Mouse (Mus musculus): ENCODE measurements around the gene B3gnt3.

Gene B3gnt3

DNA sequence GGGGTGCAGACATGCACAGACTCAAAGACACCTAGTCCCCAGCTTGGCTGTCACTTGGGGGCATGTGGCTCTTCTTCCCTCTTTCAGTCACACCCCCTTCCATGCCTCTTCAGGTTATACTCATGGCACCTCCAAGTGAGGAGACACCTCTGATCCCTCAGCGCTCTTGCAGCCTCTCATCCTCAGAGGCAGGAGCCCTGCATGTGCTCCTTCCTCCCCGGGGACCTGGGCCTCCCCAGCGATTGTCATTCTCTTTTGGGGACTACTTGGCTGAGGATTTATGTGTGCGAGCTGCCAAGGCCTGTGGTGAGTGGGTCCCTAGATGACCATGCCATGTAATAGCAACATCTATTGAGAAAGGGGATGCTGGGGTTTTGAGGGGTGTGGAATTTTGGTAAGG, 23.4 kb downstream of the B3gnt3 start:
- DNase-seq (ENCODE audit: low read depth, low spot score) = no peak

DNA sequence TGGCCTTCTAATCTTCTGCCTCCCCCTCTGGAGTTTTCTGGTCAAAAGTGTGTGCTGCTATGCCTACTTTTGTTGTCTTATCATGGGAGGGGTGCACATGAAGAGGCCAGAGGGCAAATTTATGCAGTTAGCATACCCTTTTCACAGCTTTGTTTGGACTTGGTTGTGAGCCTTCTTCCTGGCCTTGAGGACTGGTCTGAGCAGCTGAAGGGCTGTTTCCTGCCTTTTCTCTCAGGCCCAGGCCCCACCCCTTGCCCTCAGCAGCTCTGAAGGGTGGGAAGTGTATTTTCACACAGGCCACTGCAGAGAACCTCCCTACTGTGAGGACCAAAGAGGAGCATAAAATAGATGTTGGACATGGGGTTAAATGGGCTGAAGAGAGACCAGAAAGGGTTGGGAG, 24.0 kb downstream of the B3gnt3 start:
- DNase-seq (ENCODE audit: low read depth, low spot score) = no peak

DNA sequence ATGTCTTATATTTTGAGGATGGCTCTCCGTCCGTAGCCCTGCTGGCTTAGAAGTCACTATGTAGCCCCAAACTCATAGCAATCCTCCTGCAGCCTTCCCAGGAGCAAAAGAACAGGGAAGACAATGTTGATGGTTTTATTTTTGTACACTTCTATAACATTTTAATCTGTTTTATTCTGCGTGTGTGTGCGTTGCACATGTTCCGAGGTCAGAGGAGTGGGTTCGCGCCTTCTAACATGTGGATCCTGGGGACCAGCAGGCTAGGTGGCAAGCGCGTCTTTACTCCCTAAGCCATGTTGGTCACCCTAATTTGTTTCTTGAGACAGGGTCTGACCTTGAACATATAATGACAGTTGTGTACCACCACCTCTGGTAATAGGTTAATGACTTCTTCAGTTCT, 24.8 kb downstream of the B3gnt3 start:
- no peak for DNase-seq (ENCODE audit: low read depth, low spot score)

DNA sequence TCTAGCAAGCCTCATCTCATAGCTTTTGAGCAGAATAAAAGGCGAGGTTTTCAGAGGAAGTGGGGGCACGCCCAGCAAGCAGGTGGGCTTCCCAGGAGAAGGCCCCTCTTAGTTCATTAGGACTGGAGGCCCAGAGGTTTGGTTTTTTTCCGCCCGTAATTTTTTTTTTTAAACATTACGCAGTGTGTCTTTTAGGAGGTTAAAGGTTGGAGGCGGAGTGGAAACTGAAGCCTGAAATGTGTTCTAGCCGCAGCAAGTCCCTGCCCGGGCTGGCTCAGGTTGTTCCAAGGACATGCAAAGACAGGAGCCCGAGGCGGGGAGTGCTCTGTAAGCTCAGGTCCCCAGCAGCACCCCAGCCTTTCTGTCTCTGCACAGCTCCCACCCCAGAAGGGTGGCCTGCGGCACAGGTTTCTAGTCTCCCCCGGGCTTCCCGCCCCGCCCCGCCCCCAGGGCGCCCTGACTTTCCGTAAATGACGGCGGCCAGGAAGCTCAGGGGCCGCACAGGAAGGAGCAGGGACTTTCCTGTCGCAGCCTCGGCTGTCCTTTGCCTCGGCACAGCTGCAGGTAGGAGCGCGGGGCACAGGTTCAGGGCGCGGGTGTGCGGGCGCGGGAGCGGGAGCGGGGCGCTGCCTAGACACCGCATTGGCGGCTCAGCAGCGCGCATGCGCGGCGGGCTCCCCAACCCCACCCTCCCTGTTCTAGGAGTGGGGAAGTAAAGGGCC, 25.4 kb downstream of the B3gnt3 start, which contains the start of gene Jak3:
Gene Jak3, plus strand, starts transcription at position 277 of the 722 bp plus-strand sequence.
- no peak for DNase-seq (ENCODE audit: low read depth, low spot score)

DNA sequence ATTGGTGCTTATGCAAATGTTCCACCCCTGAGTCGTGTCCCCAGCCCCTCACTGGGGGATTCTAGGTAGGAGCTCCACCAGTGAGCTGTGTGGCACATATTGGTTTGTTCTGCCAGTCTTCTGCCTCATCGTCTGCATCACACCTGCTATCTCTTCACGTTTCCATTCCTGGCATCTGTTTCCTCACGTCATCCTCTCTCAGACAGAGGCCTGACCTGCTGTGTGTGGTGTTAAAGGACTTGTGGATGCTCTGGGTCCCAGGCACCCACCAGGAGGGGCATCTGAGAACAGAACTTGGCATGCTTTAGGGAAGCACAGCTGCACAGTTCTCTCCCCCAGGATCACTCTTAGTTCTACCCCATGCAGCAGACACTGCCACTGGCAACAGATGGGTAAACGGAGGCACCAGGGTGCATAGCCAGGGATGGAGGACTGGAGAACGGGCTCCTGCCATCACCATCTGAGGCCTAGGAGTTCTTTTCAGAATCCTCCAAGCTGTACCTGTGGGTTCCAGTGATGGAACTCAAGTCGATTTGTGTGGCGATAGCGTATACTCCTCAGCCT, 26.1 kb downstream of the B3gnt3 start:
- DNase-seq (ENCODE audit: low read depth, low spot score) = no peak

DNA sequence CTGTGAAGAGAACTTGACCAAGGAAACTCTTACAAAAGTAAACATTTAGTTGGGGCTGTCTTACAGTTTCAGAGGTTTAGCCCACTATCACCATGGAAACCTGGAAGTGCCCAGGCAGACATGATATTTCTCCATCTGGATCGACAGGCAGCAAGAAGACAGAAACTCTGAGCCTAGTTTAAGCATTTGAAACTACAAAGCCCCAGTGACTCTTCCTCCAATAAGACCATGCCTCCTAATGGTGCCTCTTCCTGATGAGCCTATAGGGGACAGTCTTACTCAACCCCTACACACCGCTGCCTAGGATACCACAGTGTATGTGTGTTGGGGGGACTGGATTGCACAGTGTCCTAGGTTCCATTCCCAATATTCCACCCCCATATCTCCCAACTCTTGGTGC, 27.5 kb downstream of the B3gnt3 start:
- DNase-seq (ENCODE audit: low read depth, low spot score) = no peak

DNA sequence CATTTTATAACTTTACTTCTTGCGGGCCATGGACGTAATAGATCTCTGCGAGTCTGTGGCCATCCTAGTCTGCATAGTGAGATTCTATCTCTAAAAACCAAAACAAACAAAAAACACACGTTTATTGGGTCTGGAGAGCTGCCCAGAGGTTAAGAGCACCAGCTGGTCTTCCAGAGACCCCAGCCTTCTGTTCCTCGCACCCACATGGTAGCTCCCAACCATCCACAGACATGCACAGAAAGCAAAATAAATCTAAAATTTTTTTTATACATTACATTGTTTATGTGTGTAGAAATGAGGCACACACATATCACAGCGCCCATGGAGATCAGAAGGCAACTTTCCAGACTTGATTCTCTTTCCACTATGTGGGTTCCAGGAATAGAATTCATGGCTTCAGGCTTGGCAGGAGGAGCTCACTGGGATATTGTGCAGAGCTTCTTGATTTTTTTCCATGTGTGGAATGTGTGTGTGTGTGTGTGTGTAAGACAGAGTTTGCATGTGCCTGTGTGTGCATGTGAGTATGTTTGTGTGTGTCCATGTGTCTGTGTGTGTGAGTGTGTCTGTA, 29.3 kb downstream of the B3gnt3 start:
- DNase-seq (ENCODE audit: low read depth, low spot score) = no peak

DNA sequence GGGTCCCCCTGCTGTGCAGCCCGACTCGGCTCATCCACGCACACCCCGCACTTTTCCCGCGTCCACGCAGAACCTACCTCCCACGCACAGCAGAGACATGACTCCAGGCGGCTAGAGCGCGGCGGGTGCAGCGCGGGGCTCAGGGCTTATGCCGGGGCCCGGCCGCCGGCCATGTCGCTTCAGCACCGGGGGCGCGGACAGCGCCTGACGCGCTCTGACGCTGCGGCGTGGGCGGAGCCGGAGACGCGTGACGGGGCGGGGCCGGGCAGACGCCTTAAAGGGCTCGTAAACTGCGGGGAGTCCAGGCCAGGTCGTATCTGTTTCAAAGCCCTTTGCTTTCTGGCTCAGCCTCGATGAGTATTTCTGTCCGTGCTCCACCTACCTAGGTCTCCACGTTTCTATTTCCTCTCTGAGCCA, 30.0 kb downstream of the B3gnt3 start, which contains the start of gene Unc13a:
Gene Unc13a, minus strand, starts transcription at position 209 of the 417 bp plus-strand sequence.
- DNase-seq (ENCODE audit: low read depth, low spot score) = peak; percentile 79

DNA sequence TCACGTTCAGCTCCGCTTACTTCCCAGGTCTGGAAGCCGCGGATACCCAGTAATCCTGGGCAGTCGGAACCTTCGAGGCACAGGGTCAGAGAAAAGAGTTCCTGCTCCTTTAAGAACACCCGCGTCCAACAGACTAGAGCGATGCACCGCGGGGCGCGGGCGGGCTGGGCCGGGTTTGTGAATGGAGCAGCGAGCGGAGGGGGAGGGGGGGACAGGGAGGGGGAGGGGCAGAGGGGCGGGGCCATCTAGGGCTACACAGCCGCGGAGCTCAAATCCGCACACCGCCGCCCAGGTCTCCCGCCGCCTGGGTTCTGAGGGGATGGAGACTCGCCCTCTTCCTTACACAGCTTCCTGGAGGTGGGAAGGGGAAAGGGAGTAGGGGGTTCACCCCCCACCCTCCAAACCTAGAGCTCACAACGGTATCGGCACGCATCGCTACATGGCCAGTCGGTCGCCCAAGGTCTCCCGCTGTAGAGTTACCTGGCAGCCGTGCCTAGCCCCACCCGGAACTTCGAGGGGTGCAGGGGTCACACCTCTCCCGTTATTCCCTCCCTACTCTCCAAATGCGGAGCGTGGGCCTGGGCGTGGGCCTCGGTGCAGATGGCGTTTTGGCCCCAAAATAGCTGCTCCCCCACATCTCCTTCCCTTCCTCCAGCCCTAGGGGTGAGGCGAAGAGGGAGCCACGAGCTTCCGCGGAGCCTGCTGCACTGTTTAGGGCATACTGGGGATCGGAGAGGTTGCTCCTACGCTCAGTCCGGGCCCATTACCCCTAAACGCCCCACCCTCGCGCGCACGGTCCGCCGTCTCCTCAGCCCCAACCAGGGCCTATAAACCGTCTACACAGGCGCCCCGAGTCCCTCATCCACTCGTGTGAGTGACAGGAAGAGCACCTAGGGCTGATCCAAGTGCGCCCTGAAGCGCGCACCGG, 30.7 kb downstream of the B3gnt3 start:
- peak; percentile 70 for DNase-seq (ENCODE audit: low read depth, low spot score)

DNA sequence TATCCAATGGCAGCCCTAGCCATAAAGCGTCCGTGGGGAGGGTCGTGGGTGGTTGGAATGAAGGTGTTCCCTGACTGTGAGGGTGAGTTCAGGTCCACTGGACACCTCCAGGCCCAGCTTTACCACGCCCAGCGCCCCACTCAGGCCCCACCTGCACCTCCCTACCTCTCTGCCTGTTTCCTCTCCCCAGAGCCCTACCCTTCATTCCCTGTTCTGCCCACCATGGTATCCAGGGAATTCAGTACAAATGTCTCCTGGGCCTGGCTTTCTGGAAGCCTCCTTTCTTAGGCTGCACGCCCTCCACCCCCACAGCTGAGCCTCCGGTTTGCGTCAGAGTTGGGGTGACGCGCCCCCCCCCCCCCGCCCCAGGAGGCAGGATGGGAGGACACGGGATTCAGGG, 31.4 kb downstream of the B3gnt3 start:
- DNase-seq (ENCODE audit: low read depth, low spot score) = no peak

DNA sequence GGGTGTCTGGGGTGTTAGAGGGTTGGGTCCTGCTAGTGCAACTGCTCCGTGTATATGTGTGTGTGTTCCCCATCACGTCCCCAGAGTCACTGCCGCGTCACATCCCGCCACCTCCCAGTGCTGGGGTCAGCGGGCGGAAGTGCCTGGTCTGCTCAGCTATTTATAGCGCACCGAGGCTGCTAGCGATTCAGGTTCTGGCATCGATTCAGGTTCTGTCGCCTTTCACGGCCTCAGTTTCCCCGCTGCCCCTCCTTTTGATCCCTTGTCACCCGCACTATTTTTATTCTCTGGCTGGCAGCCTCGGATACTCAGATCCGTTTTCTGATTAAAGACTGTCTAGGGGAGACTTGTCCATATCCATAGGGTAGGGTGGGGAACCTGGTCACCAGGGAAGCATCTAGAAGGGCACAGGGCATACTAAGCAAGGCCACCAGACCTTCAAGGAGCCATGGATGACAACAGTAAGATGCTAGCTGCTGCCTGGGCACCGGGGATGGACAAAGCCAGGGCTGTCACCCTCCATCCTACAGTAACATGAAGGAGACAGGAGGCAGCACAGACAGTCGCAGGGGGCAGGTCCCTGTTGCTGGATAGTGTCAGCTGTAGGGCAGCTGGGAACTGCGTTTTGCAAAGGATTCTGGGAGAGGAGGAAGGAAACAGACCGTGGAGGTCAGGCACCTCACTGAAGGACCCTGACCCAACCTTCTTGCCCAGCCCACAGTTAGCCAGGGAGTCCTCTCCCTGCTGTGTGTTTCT, 33.2 kb downstream of the B3gnt3 start:
- DNase-seq (ENCODE audit: low read depth, low spot score) = no peak

DNA sequence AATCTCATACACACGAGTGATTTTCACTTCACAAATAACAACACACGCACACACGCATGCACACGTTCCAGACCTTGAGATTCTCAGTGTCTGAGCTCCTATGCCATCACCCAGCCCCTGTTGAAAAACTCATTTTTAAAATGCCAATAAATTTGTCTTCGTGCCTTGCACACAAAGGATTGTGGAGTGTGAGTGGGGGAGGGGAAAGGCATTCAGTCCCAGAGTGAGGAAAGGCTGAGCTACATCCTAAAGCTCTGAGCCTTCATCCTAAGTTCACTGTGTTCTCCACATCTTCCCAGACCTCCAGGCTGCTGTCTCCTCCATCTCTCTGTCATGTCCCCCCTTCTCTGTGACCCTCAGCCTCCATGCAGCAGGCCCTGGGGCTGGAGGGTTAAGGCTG, 34.3 kb downstream of the B3gnt3 start:
- no peak for DNase-seq (ENCODE audit: low read depth, low spot score)

DNA sequence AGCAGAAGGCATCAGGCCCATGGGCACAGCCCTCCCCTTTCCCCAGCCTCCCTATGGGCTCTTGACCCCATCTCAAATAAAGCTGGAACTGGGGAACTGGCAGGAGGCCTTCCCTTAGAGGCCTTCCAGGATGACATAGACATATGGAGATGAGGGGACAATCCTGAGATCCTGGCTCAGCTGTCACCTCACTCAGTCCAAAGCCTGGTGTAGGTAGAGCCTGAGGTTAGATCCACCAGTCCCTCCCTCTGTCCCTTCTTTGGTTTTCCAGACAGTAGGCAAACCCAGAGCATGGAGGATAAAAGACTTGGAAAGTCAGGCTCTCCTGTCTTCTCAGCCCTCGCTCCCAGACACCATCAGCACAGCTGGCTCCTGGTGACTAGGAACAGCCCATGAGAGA, 34.7 kb downstream of the B3gnt3 start:
- no peak for DNase-seq (ENCODE audit: low read depth, low spot score)

DNA sequence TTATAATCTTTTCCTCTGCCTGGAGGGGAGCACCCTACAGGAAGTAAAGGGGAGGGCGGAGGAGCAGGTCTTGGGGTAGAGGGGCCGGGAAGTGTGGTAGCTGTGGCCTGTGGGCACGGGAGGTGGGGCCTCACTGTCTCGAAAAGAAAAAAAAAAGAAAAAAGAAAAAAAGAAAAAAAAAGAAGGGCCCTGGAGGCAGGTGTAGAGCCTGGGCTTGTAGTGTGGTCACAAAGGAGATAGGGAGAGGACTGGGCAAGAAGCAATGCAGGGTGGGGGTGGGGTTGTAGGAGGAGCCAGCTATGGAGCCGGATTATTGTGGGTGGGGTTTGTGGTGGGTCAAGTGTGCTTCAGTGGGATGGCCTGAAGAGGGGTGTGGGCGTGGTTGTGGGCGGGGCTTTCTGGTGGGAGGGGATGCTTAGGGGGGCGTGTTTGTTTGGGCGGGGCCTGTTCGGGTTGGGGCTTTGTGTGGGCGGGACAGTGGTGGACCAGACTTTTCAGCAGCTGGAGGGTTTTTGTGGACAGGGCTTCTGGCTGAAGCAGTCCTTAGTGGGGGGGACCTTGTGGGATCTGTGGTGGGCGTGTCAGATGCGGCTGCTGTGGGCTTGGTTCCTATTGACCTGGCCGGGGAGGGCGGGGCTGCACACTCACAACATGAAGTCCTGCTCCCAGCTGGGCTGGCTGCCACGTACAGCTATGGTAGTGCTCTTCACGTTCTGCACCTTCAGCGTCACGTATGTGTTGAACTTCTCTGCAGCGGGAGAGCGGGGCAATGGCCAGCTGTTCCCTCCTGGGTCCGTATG, 36.1 kb downstream of the B3gnt3 start:
- no peak for DNase-seq (ENCODE audit: low read depth, low spot score)

DNA sequence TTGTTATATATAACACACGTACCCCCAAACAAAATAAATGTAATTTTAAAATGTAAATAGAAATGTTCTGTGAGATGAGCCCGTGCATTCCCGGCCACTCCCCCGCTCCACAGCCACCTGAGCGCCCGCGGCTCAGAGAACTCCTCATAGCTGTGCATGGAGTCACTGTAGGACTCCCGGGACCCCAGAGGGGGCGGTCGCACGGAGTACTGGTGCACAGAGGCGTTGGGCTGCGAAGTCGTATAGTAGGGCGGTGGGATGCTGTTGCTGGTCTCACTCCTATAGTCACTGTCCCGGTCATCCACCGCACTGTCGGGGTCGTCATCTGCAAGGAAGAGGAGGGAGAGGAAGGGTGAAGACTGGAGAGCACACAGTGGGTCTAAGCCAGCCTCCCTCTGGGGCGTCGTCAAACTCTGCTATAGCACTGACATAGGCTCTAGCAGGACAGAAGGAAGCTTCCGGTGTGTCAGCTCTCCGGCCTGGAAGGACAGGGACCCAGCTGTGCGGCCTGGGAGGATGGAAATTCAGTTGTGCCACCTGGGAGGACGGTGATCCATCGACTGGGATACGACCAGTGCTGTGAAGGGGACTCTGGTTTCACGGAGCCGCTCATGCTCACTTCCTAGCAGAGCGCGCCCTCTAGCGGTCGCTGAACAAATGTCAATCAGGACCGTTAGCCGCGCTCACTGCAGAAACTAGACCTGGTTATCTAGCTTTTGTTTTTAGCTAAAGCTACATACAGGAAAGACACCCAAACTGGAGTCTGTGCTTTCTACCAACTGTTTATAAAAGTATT, 41.1 kb downstream of the B3gnt3 start:
- peak; percentile 64 for DNase-seq (ENCODE audit: low read depth, low spot score)

DNA sequence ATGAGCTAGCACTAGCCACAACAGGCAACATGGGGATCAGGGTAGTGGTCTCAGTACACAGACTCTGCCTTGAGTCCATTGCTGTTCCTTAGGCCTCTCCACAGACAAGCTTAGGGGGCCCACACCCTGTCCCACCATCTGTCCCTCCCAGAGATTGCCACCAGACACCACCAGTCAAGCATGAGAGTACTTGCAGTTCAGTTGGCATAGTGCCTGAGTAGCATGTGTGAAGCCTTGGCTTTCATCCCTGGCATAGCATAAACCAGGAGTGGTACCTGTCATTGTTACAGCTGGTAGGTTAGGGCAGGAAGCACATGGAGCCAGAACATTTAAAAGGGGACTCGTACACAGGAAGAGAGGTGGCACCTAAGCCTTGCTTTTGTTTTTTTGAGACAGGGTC, 41.8 kb downstream of the B3gnt3 start:
- DNase-seq (ENCODE audit: low read depth, low spot score) = no peak

DNA sequence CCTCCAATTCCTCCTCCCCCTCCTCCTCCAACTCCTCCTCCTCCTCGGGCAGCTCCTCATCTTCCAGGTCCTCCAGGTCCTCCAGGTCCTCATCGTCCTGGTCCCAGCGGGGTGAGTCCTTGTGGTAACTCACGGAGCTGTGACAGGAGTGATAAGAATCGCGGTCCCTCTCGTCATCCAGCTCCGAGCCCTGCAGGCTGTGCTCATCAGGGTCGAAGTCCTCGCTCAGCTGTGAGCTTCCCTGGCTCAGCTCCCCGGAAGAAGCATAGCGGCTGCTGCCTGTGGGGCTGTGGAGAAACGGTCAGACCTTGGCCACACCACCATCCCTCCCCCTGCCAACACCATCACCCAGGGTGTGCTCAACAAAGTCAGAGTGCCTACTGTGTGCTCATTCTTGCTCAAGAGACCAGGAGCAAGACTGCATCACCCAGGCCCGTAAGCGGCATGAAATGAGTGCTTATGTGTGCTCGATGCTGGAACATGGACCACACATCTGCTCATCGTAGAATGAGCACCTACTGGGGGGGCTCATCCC, 43.0 kb downstream of the B3gnt3 start:
- no peak for DNase-seq (ENCODE audit: low read depth, low spot score)

DNA sequence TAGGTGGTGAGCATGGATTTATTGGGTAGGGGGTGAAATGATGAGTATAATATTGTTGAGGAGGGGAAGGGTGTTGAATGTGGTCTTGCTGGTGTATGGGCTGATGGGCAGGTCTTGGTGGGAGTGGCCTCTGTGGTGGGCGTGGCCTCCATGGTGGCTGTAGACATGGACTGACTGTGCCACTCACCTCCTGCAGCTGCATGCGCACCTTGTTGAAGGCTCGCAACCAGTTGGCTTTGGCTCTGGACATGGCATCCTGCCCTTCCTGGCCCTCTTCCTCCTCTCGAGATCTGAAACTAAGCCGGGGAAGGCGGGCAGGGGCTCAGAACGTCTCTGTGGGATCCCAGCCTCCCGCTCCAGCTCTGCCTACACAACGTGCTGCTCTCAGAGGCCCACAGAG, 43.8 kb downstream of the B3gnt3 start:
- DNase-seq (ENCODE audit: low read depth, low spot score) = no peak

DNA sequence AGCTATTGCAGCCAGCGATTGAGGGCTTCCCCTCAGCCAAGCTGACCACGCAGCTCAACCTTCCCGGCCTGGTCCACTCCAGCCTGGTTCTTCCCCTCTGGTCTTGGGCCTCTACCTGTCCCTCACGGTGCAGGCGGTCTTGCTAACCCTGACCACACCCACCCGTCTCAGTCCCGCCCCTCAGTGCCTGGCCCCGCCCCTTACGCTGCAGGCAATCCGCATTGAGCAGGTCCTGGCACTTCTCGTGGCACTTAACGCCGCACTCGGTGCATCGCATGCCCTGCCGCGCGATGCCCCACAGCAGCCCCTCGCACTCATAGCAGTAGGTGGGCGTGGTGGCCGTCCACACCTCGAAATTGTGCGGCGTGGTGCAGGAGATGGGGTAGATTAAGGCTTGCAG, 47.0 kb downstream of the B3gnt3 start:
- DNase-seq (ENCODE audit: low read depth, low spot score) = no peak

Measured in brain, embryonic 18.5 days (tissue).